Mouse (Mus musculus): ENCODE data around the gene Pcsk6.

GRCm38 (mm10) chr7:65916566-65916965, 55.0 kb downstream of the Pcsk6 start:
- TF ChIP-seq CTCF (IDR thresholded peaks at IDR 0.05; ENCODE audit: control insufficient read depth, insufficient read depth, insufficient read length) (no peak), USF1 (IDR thresholded peaks at IDR 0.05; ENCODE audit: low read depth) (no peak), MYOD1 (IDR thresholded peaks at IDR 0.05; ENCODE audit: control insufficient read depth, insufficient read length, low read depth) (no peak), MAX (IDR thresholded peaks at IDR 0.05) (no peak), CEBPB (IDR thresholded peaks at IDR 0.05; ENCODE audit: low read depth) (no peak), MYOG (IDR thresholded peaks at IDR 0.05; ENCODE audit: control insufficient read depth, extremely low read depth, insufficient read length) (no peak), FOSL1 (IDR thresholded peaks at IDR 0.05; ENCODE audit: insufficient read depth, low read length, poor library complexity, severe bottlenecking) (no peak)
